Mouse (Mus musculus) macrophage (primary cell): ENCODE measurements around the gene Morf4l1. TPM values are rescaled to one million over a fixed set of nuclear protein-coding genes. Genes with fewer than 3 reads are reported as not detected.
"Not testable (repeated sequence)": the region's sequence is repeated elsewhere in the genome, so short reads cannot be mapped to it uniquely, and the experiment has no call there.

Experiments used
- H3K27ac ChIP-seq: fragments of 350-480 bp; formaldehyde crosslinking; 2 replicates; pipeline ENCODE4 v1.9.0; 2021
- H3K36me3 ChIP-seq: fragments of 350-480 bp; formaldehyde crosslinking; 2 replicates; pipeline ENCODE4 v1.9.0; 2021; ENCODE audit errors: inconsistent target
- H3K4me3 ChIP-seq: fragments of 350-480 bp; formaldehyde crosslinking; 2 replicates; pipeline ENCODE4 v1.9.0; 2021; ENCODE audit errors: inconsistent target
- H3K79me2 ChIP-seq: fragments of 350-480 bp; formaldehyde crosslinking; 2 replicates; pipeline ENCODE4 v1.9.0; 2021; ENCODE audit errors: inconsistent target
- WGBS: methylation state at CpG from one replicate; pipeline ENCODE4 v1.1.7; 2026; ENCODE audit warnings: inconsistent platforms; ENCODE audit not compliant: missing documents; 5-methylcytosine and 5-hydroxymethylcytosine counted together
- polyA plus RNA-seq: library from polyadenylated mRNA; stranded (reverse); fragments of 250-400 nt; gene quantifications from 3 replicates; pipeline ENCODE4 v1.2.4, GENCODE M21; 2018; ENCODE audit warnings: inconsistent platforms

Gene Morf4l1
- polyA plus RNA-seq, 1 experiment from 2014 or later, result 571 TPM

DNA sequence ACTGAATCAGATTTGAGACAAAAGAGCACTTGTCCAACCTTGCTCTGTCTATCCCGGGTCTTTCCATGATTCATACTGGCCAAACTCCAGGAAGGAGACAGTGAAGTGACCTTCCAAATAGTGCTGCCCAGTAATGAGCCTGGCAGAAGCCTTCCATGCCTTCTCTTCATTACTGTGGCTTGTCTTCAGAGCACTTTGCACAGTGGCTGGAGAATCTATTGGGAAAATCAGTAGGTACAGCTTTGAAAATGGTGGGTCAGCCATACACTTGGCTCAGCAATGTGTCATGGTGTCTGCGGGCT lies 54.0 kb downstream of the Morf4l1 start:
- Histone ChIP-seq H3K4me3 (no peak overlapping the region), H3K79me2 (peaks cover 34% of the 10 kb centered on the region), H3K36me3 (peaks cover 41% of the 10 kb centered on the region), H3K27ac (peak overlapping the region; percentile 73)
- WGBS, result 54% methylated on average over 2 of the region's 2 CpGs

DNA sequence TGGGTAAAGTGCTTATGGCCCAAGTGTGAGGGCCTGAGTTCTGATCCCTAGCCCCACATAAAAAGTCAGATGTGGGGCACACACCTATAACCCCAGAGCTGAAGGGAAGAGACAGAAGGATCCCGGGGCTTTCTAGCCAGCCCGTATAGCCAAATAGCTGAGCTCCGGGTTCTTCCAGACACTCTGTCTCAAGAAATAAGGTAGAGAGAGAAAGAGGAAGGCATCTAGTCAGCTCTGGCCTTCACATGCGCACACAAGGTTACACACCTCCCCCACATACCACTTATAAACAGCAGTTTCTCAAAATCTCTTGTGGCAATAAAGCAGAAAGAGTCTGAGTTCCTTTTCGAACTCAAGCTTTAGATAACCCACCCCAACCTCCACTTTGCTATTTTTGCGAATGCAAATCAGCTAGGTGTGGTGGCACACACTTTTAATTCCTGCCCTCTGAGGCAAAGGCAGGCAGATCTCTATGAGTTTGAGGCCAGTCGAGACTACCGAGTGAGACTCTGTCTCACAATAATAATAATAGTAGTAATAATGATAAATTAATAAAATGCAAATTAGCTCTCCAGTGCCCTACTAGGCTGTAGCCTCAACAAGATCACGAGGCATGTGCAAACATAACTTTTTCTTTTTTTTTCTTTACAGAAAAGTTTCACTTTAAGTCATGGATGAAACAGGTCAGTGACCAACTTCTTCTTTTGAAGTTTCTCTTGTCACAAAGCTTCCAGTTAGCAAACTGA lies 54.6 kb downstream of the Morf4l1 start:
- Histone ChIP-seq H3K36me3 (peaks cover 36% of the 10 kb centered on the region), H3K79me2 (peaks cover 39% of the 10 kb centered on the region), H3K4me3 (no peak overlapping the region), H3K27ac (peak overlapping the region; percentile 73)
- WGBS, result 17% methylated on average over 8 of the region's 9 CpGs

DNA sequence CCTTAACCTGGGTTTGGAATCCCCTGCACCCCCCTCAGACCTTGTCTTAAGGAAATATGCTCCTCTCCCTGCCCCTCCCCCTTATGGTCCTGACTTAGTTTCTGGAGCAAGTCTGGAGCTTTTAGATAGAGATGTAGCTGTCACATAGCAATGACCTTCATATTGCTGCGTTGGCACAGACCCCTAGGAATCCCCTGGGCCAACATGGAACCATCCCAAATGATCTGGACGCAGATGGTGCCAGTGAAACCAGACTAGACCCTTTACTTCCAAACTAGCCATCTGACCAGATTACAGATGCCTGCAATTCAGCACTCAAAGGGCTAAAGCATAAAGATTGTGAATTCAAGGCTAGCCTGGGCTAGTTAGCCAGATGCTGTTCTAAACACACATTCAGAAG lies 57.9 kb downstream of the Morf4l1 start:
- WGBS, result 100% methylated on average over 2 of the region's 2 CpGs
- no peak overlapping the region for H3K4me3 ChIP-seq
- H3K27ac ChIP-seq, result no peak overlapping the region
- peaks cover 44% of the 10 kb centered on the region for H3K79me2 ChIP-seq
- peaks cover 4% of the 10 kb centered on the region; the same call in 1 of the 2 replicates for H3K36me3 ChIP-seq

GRCm38 (mm10) chr9:90055911-90056310 lies 58.7 kb downstream of the Morf4l1 start:
- 96% methylated on average over 3 of the region's 3 CpGs for WGBS
- Histone ChIP-seq H3K27ac (no peak overlapping the region), H3K4me3 (peak overlapping the region; percentile 87; the same call in 1 of the 2 replicates), H3K79me2 (peaks cover 44% of the 10 kb centered on the region), H3K36me3 (no peaks in the 10 kb centered on the region; the same call in 1 of the 2 replicates)

DNA sequence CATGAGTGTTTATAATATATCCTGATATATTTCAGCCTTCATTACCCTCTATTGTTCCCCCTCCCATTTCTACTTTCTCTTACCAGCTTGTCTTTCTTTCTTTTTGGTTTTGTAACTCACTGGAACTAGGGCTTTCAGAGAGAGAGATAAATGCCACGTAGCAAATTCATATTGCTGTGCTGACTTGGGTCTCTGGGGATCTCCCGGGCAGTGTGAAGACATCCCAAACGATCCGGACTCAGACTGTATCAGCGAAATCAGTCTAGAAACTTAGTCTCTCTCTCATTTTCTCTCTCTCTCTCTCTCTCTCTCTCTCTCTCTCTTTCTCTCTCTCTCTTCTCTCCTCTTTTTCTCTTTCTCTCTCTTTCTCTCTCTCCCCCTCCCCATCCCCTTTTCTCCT lies 59.2 kb downstream of the Morf4l1 start:
- Histone ChIP-seq H3K36me3 (no peaks in the 10 kb centered on the region), H3K79me2 (peaks cover 44% of the 10 kb centered on the region), H3K4me3 (peak overlapping the region; percentile 87), H3K27ac (peak overlapping the region; percentile 80)
- 66% methylated on average over 4 of the region's 5 CpGs for WGBS

GRCm38 (mm10) chr9:90054371-90055145 lies 60.0 kb downstream of the Morf4l1 start:
- no peaks in the 10 kb centered on the region for H3K36me3 ChIP-seq
- peak overlapping the region; percentile 87 for H3K4me3 ChIP-seq
- peaks cover 44% of the 10 kb centered on the region for H3K79me2 ChIP-seq
- H3K27ac ChIP-seq, result peak overlapping the region; percentile 80
- 1% methylated on average over 37 of the region's 37 CpGs for WGBS

DNA sequence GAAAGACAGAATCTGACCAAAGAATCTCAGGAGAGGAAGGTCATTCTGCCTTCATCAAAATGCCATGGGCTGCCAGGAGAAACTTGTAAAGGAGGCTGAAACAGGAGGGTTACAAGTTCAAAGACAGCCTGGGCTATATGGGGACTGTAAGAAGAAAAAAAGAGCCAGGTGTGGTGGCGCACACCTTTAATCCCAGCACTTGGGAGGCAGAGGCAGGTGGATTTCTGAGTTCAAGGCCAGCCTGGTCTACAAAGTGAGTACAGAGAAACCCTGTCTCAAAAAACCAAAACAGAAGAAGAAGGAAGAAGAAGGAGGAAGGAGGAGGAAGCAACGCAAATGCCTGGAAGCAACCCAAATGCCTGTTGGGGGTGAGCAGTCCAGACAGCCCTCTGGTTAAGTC lies 60.7 kb downstream of the Morf4l1 start, which contains the start of gene Ctsh:
Gene Ctsh, plus strand, starts transcription at position 301 of the 400 bp plus-strand sequence.
- peak within 1 kb of the TSS; percentile 80 for H3K27ac ChIP-seq
- peaks cover 40% of the 10 kb centered on the region for H3K79me2 ChIP-seq
- no peaks in the 10 kb centered on the region for H3K36me3 ChIP-seq
- 44% methylated on average over 2 of the region's 2 CpGs for WGBS
- peak within 1 kb of the TSS; percentile 87 for H3K4me3 ChIP-seq

- Histone ChIP-seq H3K27ac (no peak overlapping the region), H3K79me2 (no peaks in the 10 kb centered on the region), H3K4me3 (no peak overlapping the region), H3K36me3 (no peaks in the 10 kb centered on the region)
- WGBS, result 67% methylated on average over 5 of the region's 5 CpGs
Observed at GRCm38 (mm10) chr9:90047937-90048627, 66.5 kb downstream of the Morf4l1 start.

GRCm38 (mm10) chr9:90045191-90045590 lies 69.4 kb downstream of the Morf4l1 start:
- no peak overlapping the region for H3K4me3 ChIP-seq
- no peaks in the 10 kb centered on the region for H3K36me3 ChIP-seq
- WGBS, result 98% methylated on average over 5 of the region's 7 CpGs
- no peak overlapping the region for H3K27ac ChIP-seq
- no peaks in the 10 kb centered on the region for H3K79me2 ChIP-seq

DNA sequence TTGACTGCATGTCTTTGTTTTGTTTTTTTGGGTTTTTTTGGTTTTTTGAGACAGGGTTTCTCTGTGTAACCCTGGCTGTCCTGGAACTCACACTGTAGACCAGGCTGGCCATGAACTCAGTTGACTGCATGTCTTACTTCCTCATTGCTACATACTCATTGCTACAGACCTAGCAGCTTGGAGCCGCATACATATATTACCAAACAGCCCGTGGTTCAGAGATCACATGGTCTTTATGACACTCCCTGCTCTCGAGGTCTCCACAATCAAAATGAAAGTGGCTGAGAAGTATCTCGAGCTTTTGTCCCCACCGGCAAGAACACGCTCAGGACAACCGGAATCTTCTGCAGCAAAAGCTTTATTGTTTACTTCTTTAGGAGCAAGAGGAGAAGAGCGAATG lies 71.7 kb downstream of the Morf4l1 start:
- H3K79me2 ChIP-seq, H3K36me3 ChIP-seq, H3K4me3 ChIP-seq, H3K27ac ChIP-seq: not testable (repeated sequence)
- 29% methylated on average over 7 of the region's 8 CpGs for WGBS

Other genes starting within 250 kb of the Morf4l1 start
- gene Rasgrf1, start 204.9 kb downstream of the Morf4l1 start, polyA plus RNA-seq, result not detected in 3 replicates
- gene Ctsh, start 60.6 kb downstream of the Morf4l1 start, polyA plus RNA-seq, result 421 to 733 TPM (median 673 TPM) in 3 replicates
- not detected in 3 replicates for gene Adamts7, start 48.3 kb upstream of the Morf4l1 start, polyA plus RNA-seq
- gene Tbc1d2b, start 156.0 kb upstream of the Morf4l1 start, polyA plus RNA-seq, result 31.2 to 52.4 TPM (median 52.4 TPM) in 3 replicates